Mouse (Mus musculus): Measurements from ENCODE around the gene Serinc5. TPM values are rescaled to one million over a fixed set of nuclear protein-coding genes. Genes with fewer than 3 reads are reported as not detected.
A peak's percentile ranks its signal among the peaks of the same experiment; 100 is the strongest.

The Serinc5 gene
- polyA plus RNA-seq, 1 experiment = 64.5 TPM

DNA sequence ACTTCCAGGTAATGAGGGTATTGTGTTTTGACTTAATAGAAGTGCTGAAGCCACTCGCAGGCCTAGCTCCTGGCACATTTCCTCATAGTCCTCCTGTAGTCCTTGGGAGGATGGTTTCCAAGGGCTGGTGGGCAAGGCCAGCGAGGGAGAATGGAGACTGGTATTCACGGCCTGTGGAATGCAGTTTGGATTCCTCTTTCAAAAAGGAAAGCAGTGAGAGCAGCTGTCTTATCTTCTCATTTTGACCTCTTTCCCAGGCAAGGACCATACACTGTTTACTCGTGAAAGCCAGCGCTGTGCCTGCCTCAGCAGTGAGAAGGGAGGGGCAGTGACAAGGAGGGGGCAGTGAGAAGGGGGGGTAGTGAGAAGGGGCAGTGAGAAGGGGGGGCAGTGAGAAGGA is 42.4 kb downstream of the Serinc5 start:
- no peak overlapping the region for H3K27ac ChIP-seq (ENCODE audit: insufficient read depth, low read length)

DNA sequence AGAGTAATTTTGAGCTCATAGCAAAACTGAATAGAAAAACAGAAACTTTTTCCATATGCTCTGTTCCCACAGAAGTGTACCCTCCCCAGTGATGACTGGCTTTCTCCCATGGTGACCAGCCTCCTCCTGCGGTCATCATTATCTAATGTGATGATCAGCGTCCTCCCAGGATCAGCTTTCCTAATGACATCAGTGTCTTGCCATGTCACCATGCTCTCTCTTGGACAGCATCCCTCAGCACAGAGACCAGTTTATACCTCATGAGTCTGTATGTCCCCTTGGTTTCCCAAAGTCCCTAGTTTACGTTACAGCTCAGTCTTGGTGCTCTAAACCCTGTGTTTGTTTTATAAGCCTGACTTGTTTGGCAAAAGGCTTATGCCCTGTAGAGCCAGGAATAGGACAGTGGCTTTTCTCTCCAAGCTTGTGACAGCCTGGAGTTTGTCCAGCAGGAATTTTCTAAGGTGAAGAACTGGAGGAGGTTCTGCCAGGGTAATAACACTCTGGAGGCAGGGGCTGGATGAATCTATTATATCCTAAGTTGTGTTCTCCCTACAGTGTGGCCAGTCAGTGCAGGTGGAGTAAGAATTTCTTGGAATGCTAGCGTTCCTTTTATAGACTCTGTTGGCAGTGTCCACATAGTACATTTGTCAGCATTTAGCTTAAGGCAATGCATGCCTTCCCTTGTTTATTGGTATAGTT is 46.1 kb downstream of the Serinc5 start:
- TF ChIP-seq POLR2A (IDR thresholded peaks at IDR 0.05; ENCODE audit: extremely low read depth, insufficient read depth, low read length) (no peak), CTCF (IDR thresholded peaks at IDR 0.05; ENCODE audit: extremely low read depth, insufficient read depth, low read length) (no peak)
- H3K4me3 ChIP-seq (ENCODE audit: insufficient read depth, low read length) = no peak overlapping the region
- peaks cover 10% of the 10 kb centered on the region for H3K4me1 ChIP-seq (ENCODE audit: control insufficient read depth, insufficient read depth, low read length)
- H3K27ac ChIP-seq (ENCODE audit: insufficient read depth, low read length) = peak overlapping the region; percentile 84; the same call in 1 of the 2 replicates

More for the DNA sequence above, 42.4 kb downstream of the Serinc5 start:
- no peak overlapping the region for H3K4me3 ChIP-seq (ENCODE audit: insufficient read depth, low read length)
- H3K4me1 ChIP-seq (ENCODE audit: control insufficient read depth, insufficient read depth, low read length) = peaks cover 13% of the 10 kb centered on the region
- TF ChIP-seq POLR2A (IDR thresholded peaks at IDR 0.05; ENCODE audit: extremely low read depth, insufficient read depth, low read length) (no peak), CTCF (IDR thresholded peaks at IDR 0.05; ENCODE audit: extremely low read depth, insufficient read depth, low read length) (no peak)

DNA sequence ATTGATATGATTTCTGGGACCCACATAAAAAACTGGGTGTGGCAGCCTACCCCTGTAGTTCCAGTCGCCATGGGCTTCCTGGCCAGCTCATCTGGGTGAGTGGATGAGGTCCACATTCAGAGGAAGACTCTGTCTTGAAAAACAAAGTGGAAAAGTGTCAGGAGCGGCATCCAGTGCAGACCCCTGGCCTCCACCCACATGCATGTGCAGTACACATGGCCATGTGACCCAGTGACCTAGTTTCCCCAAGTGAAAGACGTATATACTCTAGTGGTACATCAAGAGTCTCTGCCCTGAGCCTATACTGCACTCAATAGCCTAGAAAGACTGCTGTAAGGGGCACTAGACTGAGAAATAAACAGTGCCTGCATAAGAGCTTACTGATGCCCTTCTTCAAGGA is 48.7 kb downstream of the Serinc5 start:
- H3K27ac ChIP-seq (ENCODE audit: insufficient read depth, low read length) = no peak overlapping the region

DNA sequence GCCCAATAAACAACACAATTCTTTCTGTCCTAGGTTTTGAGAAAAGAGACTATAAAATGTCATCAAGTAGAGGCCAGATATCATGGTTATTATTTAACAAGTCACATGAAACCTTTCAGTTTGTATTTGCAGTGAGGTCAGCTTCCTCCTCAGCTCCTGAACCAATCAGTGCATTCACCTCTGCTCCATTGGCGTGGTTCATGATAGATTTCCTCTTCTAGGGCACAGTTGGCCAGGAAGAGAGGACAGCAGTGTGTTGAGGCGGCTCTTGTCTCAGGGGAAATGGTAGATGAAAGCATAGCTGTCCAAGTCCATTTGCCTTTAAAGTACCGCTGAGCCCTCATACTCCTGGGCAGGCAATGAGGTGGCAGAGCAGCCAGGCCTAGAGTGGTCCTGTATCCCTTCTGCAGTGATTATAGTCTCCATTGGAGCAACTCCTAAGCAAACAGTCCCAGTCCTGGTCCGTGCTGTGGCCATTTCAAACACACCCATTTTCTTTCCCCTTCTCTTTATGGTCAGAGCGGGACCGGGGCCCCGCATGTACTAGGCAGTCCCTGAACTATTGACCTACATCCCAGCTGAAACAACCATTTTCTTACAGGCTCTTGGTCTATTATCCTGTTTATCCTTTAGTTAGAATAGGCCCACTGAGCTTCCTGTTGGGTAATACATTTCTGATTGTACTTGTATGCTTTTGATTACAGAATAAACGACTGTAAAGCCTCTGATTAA is 51.8 kb downstream of the Serinc5 start:
- TF ChIP-seq POLR2A (IDR thresholded peaks at IDR 0.05; ENCODE audit: extremely low read depth, insufficient read depth, low read length) (no peak), CTCF (IDR thresholded peaks at IDR 0.05; ENCODE audit: extremely low read depth, insufficient read depth, low read length) (no peak)
- Histone ChIP-seq H3K27ac (ENCODE audit: insufficient read depth, low read length) (no peak overlapping the region), H3K4me1 (ENCODE audit: control insufficient read depth, insufficient read depth, low read length) (peaks cover 2% of the 10 kb centered on the region)

More for the DNA sequence above, 48.7 kb downstream of the Serinc5 start:
- H3K4me3 ChIP-seq (ENCODE audit: insufficient read depth, low read length) = no peak overlapping the region
- TF ChIP-seq CTCF (IDR thresholded peaks at IDR 0.05; ENCODE audit: extremely low read depth, insufficient read depth, low read length) (no peak), POLR2A (IDR thresholded peaks at IDR 0.05; ENCODE audit: extremely low read depth, insufficient read depth, low read length) (no peak)
- peaks cover 5% of the 10 kb centered on the region for H3K4me1 ChIP-seq (ENCODE audit: control insufficient read depth, insufficient read depth, low read length)

DNA sequence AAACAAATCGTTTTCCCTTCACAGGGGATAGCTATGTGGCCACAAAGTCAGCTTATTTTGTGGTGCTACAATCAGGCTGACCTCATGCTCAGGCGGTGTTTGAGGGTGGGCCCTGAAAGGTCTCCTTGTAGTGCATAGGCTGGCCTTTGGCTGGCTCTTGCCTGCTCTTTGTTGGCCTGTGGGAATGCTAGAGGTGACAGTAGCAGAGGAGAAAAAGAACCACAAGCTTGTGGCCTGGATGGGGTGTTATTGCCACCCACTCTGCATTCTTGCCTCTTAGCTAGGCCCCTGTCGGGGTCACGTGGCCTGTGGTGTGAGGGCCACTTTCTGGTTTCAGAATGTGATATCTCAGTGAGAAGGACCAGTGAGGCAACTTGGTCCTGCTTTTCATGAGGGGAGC is 54.1 kb downstream of the Serinc5 start:
- no peak for TF ChIP-seq POLR2A (IDR thresholded peaks at IDR 0.05; ENCODE audit: extremely low read depth, insufficient read depth, low read length)
- no peak for TF ChIP-seq CTCF (IDR thresholded peaks at IDR 0.05; ENCODE audit: extremely low read depth, insufficient read depth, low read length)
- H3K4me1 ChIP-seq (ENCODE audit: control insufficient read depth, insufficient read depth, low read length) = peaks cover 7% of the 10 kb centered on the region
- no peak overlapping the region for H3K27ac ChIP-seq (ENCODE audit: insufficient read depth, low read length)
- H3K4me3 ChIP-seq (ENCODE audit: insufficient read depth, low read length) = no peak overlapping the region

More for the DNA sequence above, 51.8 kb downstream of the Serinc5 start:
- no peak overlapping the region for H3K4me3 ChIP-seq (ENCODE audit: insufficient read depth, low read length)

DNA sequence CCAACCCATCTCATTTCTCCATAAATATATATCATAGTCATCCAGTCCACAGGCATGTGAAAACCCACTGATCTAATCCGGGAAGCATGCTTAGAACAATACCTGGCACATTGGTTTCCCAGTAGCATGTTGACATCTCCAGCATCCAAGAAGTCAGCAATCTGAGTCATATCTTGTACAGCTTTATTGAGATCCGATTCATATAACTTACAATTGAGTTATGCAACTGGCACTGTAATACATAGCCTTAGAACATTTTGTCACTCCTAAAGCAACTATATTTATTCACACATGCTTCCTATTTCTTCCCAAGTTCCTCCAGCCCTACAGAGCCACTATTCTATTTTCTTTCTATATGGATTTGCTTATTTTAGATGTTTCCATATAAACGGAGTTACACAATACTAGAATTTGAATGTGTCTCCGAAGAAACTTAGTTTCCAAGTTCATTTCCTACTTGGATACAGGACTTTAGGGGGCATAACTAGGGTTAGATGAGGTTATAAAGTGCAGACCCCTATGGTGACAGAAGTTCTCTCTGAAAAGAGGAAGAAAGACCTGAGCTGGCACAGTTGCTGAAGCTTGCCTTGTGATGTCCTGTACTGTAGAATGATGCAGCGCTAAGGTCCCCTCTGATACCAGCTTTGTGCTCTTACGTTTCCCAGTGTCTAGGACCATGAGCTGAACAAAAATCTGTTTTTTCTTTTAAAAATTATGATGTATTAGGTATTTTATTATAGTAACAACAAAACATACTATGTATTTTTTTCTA is 57.5 kb downstream of the Serinc5 start:
- no peak for TF ChIP-seq CTCF (IDR thresholded peaks at IDR 0.05; ENCODE audit: extremely low read depth, insufficient read depth, low read length)
- TF ChIP-seq POLR2A (IDR thresholded peaks at IDR 0.05; ENCODE audit: extremely low read depth, insufficient read depth, low read length) = no peak
- Histone ChIP-seq H3K4me1 (ENCODE audit: control insufficient read depth, insufficient read depth, low read length) (peaks cover 7% of the 10 kb centered on the region), H3K4me3 (ENCODE audit: insufficient read depth, low read length) (no peak overlapping the region), H3K27ac (ENCODE audit: insufficient read depth, low read length) (no peak overlapping the region; the same call in 1 of the 2 replicates)

DNA sequence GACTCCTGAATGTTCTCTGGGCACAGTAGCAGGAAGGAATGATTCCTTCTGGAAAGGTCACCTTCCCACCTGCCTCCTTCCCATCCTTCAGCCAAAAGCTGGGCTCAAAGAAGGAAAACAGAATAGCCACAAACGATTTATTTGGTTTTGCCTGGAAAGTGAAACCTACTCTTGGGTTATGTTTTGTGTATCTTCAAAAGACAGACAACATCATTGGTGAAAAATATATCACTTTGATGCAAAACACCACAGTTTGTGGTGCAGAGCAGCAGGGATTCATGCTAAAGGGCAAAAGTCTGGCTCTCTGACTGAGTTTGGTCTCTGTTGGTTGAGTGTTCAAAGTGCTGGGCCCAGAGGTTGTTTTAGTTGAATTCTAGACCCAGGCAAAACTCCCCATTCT is 60.8 kb downstream of the Serinc5 start:
- TF ChIP-seq POLR2A (IDR thresholded peaks at IDR 0.05; ENCODE audit: extremely low read depth, insufficient read depth, low read length) = no peak
- TF ChIP-seq CTCF (IDR thresholded peaks at IDR 0.05; ENCODE audit: extremely low read depth, insufficient read depth, low read length) = no peak
- H3K4me3 ChIP-seq (ENCODE audit: insufficient read depth, low read length) = no peak overlapping the region
- 0 out of 2 replicates have a peak overlapping the region, but pooled peaks have one; percentile 6 for H3K27ac ChIP-seq (ENCODE audit: insufficient read depth, low read length)
- peaks cover 14% of the 10 kb centered on the region for H3K4me1 ChIP-seq (ENCODE audit: control insufficient read depth, insufficient read depth, low read length)

DNA sequence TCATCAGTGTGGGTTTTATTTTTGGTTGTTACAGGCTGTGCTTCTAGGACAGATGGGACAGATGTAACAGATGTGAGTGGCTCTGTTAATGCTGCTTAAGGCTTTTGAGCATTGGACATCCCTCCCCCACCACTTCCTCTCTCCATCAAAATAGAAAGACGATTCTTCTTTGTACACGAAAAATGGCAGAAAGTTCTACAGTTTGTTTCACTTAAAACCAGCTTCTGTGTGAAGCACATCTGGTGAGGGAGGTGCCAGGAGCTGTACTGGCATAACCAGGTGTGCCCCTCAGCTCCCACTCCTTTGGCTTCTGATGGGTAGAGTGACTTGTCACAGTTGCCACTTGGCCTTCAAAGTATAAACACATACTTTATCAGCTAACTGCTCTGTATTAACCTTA is 63.8 kb downstream of the Serinc5 start:
- Histone ChIP-seq H3K4me1 (ENCODE audit: control insufficient read depth, insufficient read depth, low read length) (peaks cover 12% of the 10 kb centered on the region), H3K4me3 (ENCODE audit: insufficient read depth, low read length) (no peak overlapping the region), H3K27ac (ENCODE audit: insufficient read depth, low read length) (no peak overlapping the region)
- TF ChIP-seq CTCF (IDR thresholded peaks at IDR 0.05; ENCODE audit: extremely low read depth, insufficient read depth, low read length) = no peak
- TF ChIP-seq POLR2A (IDR thresholded peaks at IDR 0.05; ENCODE audit: extremely low read depth, insufficient read depth, low read length) = no peak

DNA sequence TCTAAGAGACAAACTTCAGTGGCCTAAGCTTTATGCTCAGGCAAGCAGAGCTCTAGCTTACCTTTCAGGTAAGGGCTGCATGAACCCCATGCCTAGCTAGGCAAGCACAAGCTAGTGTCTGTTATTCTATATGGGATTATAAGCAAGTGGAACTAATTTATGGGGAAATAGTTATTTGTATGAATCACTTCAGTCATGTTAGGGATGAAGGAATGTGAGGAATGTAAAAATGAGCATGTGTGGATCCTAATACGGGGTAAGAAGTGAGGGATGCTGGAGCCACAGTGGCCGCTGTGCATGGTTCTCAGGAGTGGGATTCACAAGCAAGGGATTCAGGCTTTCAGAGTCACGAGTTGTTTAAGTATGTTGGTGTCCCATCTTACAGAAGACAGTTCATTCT is 64.4 kb downstream of the Serinc5 start:
- no peak for TF ChIP-seq POLR2A (IDR thresholded peaks at IDR 0.05; ENCODE audit: extremely low read depth, insufficient read depth, low read length)
- no peak for TF ChIP-seq CTCF (IDR thresholded peaks at IDR 0.05; ENCODE audit: extremely low read depth, insufficient read depth, low read length)
- Histone ChIP-seq H3K4me1 (ENCODE audit: control insufficient read depth, insufficient read depth, low read length) (peaks cover 12% of the 10 kb centered on the region), H3K27ac (ENCODE audit: insufficient read depth, low read length) (no peak overlapping the region), H3K4me3 (ENCODE audit: insufficient read depth, low read length) (no peak overlapping the region)
